Mouse (Mus musculus): ENCODE data around the gene Zfp366. TPM values are rescaled to one million over a fixed set of nuclear protein-coding genes. Genes with fewer than 3 reads are reported as not detected.

Zfp366 gene
- polyA plus RNA-seq, 1 experiment: 0.01 TPM

DNA sequence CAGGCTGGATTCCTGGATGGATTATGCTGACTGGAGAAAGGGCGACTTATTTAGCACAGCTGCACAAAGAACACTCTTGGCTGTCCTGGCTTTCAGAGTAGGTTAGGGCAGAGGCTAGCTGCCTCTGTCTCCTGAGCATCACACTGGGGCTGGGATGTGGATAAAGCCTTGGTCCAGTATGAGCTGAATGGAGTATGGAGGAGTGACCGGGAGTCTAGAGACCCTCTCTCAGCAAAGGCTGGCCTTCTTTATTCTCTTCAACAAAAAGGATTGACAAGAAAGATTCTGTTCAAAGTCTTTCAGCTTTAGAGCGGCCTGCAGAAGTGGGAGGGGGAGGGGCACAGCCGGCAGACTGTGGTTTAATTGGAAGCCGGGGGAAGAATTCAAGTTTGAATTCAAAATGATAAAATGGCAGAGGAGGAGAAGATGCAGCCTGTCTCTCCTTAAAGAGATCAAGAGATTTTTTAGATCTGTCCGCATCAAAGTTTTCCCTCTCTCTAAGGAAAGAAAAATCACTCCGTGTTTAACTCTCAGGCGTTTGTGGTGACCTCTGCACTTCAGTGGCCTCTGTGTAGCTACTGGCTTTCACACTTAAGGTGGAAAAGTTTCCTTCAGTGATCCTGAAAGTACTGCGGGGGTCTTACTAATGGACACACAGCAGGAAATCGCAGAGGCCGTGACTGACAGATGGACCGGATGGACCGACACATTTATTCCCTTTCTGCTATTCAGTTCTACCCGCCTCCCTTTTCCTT is 34.9 kb upstream of the Zfp366 start:
- Histone ChIP-seq H3K79me2 (ENCODE audit: control insufficient read depth, insufficient read depth) (no peaks in the 10 kb centered on the region), H3K4me3 (no peak overlapping the region), H3K27me3 (ENCODE audit: control insufficient read depth, insufficient read depth, insufficient read length) (no peaks in the 10 kb centered on the region), H3K36me3 (ENCODE audit: control insufficient read depth, insufficient read depth) (no peaks in the 10 kb centered on the region), H3ac (ENCODE audit: control insufficient read depth, insufficient read length) (no peak overlapping the region), H3K4me2 (ENCODE audit: low read depth) (no peak overlapping the region)
- TF ChIP-seq CEBPB (IDR thresholded peaks at IDR 0.05; ENCODE audit: insufficient read depth, poor library complexity, severe bottlenecking) (no peak), MYOG (IDR thresholded peaks at IDR 0.05; ENCODE audit: control insufficient read depth in 1 of 3, insufficient read depth in 1 of 3, insufficient read length in 2 of 3, low read depth in 2 of 3) (no peak), TCF12 (IDR thresholded peaks at IDR 0.05; ENCODE audit: insufficient read depth, poor library complexity, severe bottlenecking) (no peak), MYOD1 (IDR thresholded peaks at IDR 0.05; ENCODE audit: control insufficient read depth in 1 of 3, insufficient read length in 2 of 3, low read depth in 2 of 3) (no peak), POLR2AphosphoS2 (IDR thresholded peaks at IDR 0.05; ENCODE audit: insufficient read length, low read depth) (no peak), USF1 (IDR thresholded peaks at IDR 0.05; ENCODE audit: low read depth) (no peak), MAX (IDR thresholded peaks at IDR 0.05; ENCODE audit: low read depth) (no peak), TCF3 (IDR thresholded peaks at IDR 0.05; ENCODE audit: insufficient read length, low read depth) (no peak), SRF (IDR thresholded peaks at IDR 0.05; ENCODE audit: control insufficient read depth, insufficient read length, low read depth) (no peak), REST (IDR thresholded peaks at IDR 0.05; ENCODE audit: insufficient read depth, insufficient read length) (no peak), E2F4 (IDR thresholded peaks at IDR 0.05; ENCODE audit: insufficient read depth) (no peak), POLR2A (IDR thresholded peaks at IDR 0.05; ENCODE audit: insufficient read length, low read depth) (no peak)

DNA sequence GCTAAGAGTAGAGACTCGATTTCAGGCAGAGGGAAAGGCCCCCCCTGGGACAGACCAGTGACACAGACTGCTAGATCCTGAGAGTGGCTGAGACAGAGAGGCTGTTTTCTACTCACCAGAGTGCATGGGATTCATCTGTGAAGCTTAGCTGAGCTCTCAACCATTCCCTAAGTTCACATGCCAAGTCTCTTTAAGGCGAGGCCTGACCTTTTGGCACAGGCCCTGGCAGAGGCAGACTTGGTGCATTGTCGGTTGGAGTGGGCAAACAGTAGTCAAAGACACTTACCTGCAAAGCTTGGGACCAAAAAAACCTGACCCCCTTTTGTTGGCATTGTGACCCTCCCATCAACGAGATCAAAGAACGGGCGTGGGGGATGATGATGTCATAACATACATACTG is 34.0 kb upstream of the Zfp366 start:
- no peaks in the 10 kb centered on the region for H3K36me3 ChIP-seq (ENCODE audit: control insufficient read depth, insufficient read depth)
- TF ChIP-seq SRF (IDR thresholded peaks at IDR 0.05; ENCODE audit: control insufficient read depth, insufficient read length, low read depth) (no peak), MYOG (IDR thresholded peaks at IDR 0.05; ENCODE audit: control insufficient read depth in 1 of 3, insufficient read depth in 1 of 3, insufficient read length in 2 of 3, low read depth in 2 of 3) (no peak), USF1 (IDR thresholded peaks at IDR 0.05; ENCODE audit: low read depth) (no peak), POLR2A (IDR thresholded peaks at IDR 0.05; ENCODE audit: insufficient read length, low read depth) (no peak), POLR2AphosphoS2 (IDR thresholded peaks at IDR 0.05; ENCODE audit: insufficient read length, low read depth) (no peak), MYOD1 (IDR thresholded peaks at IDR 0.05; ENCODE audit: control insufficient read depth in 1 of 3, insufficient read length in 2 of 3, low read depth in 2 of 3) (no peak), TCF3 (IDR thresholded peaks at IDR 0.05; ENCODE audit: insufficient read length, low read depth) (no peak), E2F4 (IDR thresholded peaks at IDR 0.05; ENCODE audit: insufficient read depth) (no peak), TCF12 (IDR thresholded peaks at IDR 0.05; ENCODE audit: insufficient read depth, poor library complexity, severe bottlenecking) (no peak), REST (IDR thresholded peaks at IDR 0.05; ENCODE audit: insufficient read depth, insufficient read length) (no peak), CEBPB (IDR thresholded peaks at IDR 0.05; ENCODE audit: insufficient read depth, poor library complexity, severe bottlenecking) (no peak), MAX (IDR thresholded peaks at IDR 0.05; ENCODE audit: low read depth) (no peak)
- H3K4me2 ChIP-seq (ENCODE audit: low read depth): no peak overlapping the region
- no peak overlapping the region for H3ac ChIP-seq (ENCODE audit: control insufficient read depth, insufficient read length)
- no peaks in the 10 kb centered on the region for H3K79me2 ChIP-seq (ENCODE audit: control insufficient read depth, insufficient read depth)
- H3K4me3 ChIP-seq: no peak overlapping the region
- H3K27me3 ChIP-seq (ENCODE audit: control insufficient read depth, insufficient read depth, insufficient read length): no peaks in the 10 kb centered on the region

DNA sequence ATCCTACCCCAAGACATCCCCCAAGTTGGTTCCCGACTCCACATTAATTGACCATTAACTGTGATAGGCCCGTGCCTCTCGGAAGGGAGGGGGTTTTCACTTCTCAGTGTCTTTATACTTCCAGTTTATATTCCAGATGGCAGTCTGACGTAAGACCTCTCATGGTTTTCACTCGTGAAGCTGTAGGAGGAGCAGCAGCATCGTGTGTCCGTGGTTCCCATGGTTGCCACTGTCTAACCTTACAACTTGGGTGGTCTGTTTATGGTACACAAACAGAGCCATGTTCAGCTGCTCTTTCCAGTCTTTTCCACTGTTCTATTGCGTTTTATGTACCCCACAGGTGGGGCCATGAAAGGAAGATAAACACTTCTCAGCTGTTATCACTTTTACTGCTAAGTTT is 33.5 kb upstream of the Zfp366 start:
- Histone ChIP-seq H3K27me3 (ENCODE audit: control insufficient read depth, insufficient read depth, insufficient read length) (no peaks in the 10 kb centered on the region), H3K36me3 (ENCODE audit: control insufficient read depth, insufficient read depth) (no peaks in the 10 kb centered on the region), H3ac (ENCODE audit: control insufficient read depth, insufficient read length) (no peak overlapping the region), H3K4me3 (no peak overlapping the region), H3K79me2 (ENCODE audit: control insufficient read depth, insufficient read depth) (no peaks in the 10 kb centered on the region), H3K4me2 (ENCODE audit: low read depth) (no peak overlapping the region)
- no peak for TF ChIP-seq POLR2AphosphoS2 (IDR thresholded peaks at IDR 0.05; ENCODE audit: insufficient read length, low read depth)
- TF ChIP-seq TCF3 (IDR thresholded peaks at IDR 0.05; ENCODE audit: insufficient read length, low read depth): no peak
- TF ChIP-seq TCF12 (IDR thresholded peaks at IDR 0.05; ENCODE audit: insufficient read depth, poor library complexity, severe bottlenecking): no peak
- no peak for TF ChIP-seq REST (IDR thresholded peaks at IDR 0.05; ENCODE audit: insufficient read depth, insufficient read length)
- no peak for TF ChIP-seq POLR2A (IDR thresholded peaks at IDR 0.05; ENCODE audit: insufficient read length, low read depth)
- no peak for TF ChIP-seq SRF (IDR thresholded peaks at IDR 0.05; ENCODE audit: control insufficient read depth, insufficient read length, low read depth)
- no peak for TF ChIP-seq CEBPB (IDR thresholded peaks at IDR 0.05; ENCODE audit: insufficient read depth, poor library complexity, severe bottlenecking)
- no peak for TF ChIP-seq MYOG (IDR thresholded peaks at IDR 0.05; ENCODE audit: control insufficient read depth in 1 of 3, insufficient read depth in 1 of 3, insufficient read length in 2 of 3, low read depth in 2 of 3)
- no peak for TF ChIP-seq E2F4 (IDR thresholded peaks at IDR 0.05; ENCODE audit: insufficient read depth)
- no peak for TF ChIP-seq USF1 (IDR thresholded peaks at IDR 0.05; ENCODE audit: low read depth)
- TF ChIP-seq MYOD1 (IDR thresholded peaks at IDR 0.05; ENCODE audit: control insufficient read depth in 1 of 3, insufficient read length in 2 of 3, low read depth in 2 of 3): no peak

DNA sequence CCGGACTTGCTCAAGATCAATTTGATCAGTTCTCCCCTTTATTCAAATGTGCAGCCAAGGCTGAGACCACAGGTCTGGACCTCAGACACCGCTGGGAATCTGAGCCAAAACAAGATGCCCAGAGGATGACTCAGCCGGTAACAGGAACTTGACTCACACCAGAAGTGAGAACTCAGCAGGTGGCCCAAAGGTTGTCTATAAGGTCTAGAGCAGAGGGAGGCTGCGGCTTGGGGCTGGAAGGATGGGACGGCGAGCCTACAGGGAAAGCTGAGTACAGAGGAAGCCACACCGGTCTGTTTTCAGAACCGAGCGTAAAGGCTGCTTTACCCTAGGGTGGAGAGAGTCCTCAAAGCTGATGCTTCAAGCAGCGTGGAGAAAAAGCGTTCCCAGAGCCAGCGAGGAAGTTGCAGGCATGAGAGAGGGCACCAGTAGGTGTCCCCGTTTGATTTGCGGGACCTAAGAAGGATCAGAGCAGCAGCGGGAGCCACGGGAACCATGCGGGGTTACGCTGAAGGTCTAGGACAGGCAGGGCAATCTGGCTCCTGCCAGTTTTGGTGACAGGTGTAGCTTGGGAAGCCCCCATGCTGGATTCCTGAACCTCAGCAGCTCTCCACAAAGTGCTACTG is 32.2 kb upstream of the Zfp366 start:
- no peaks in the 10 kb centered on the region for H3K36me3 ChIP-seq (ENCODE audit: control insufficient read depth, insufficient read depth)
- no peaks in the 10 kb centered on the region for H3K79me2 ChIP-seq (ENCODE audit: control insufficient read depth, insufficient read depth)
- TF ChIP-seq MYOG (IDR thresholded peaks at IDR 0.05; ENCODE audit: control insufficient read depth in 1 of 3, insufficient read depth in 1 of 3, insufficient read length in 2 of 3, low read depth in 2 of 3) (peak in 1 of 3 experiments; percentile 28), SRF (IDR thresholded peaks at IDR 0.05; ENCODE audit: control insufficient read depth, insufficient read length, low read depth) (no peak), TCF3 (IDR thresholded peaks at IDR 0.05; ENCODE audit: insufficient read length, low read depth) (no peak), MYOD1 (IDR thresholded peaks at IDR 0.05; ENCODE audit: control insufficient read depth in 1 of 3, insufficient read length in 2 of 3, low read depth in 2 of 3) (peak in 2 of 3 experiments; percentile 47 to 57)
- no peak overlapping the region for H3K4me3 ChIP-seq
- no peak overlapping the region for H3ac ChIP-seq (ENCODE audit: control insufficient read depth, insufficient read length)
- no peaks in the 10 kb centered on the region for H3K27me3 ChIP-seq (ENCODE audit: control insufficient read depth, insufficient read depth, insufficient read length)
- H3K4me2 ChIP-seq (ENCODE audit: low read depth): peak overlapping the region; percentile 72
